Mouse (Mus musculus) midbrain, embryonic 15.5 days (tissue): ENCODE results near the gene Olfr273. TPM values are rescaled to one million over a fixed set of nuclear protein-coding genes. Genes with fewer than 3 reads are reported as not detected.
"Not testable (repeated sequence)": the region's sequence is repeated elsewhere in the genome, so short reads cannot be mapped to it uniquely, and the experiment has no call there.

Experiments used
- ATAC-seq: fragments of 200-750 bp; cut with Nextera tagmentation; replicated peaks from 2 replicates; pipeline ENCODE4 v1.8.0; 2017; ENCODE audit warnings: moderate TSS enrichment
- H3K27ac ChIP-seq: fragments of 300-500 bp; sonication (generic); 2 replicates; pipeline ENCODE4 v1.5.1; 2015; ENCODE audit warnings: mild to moderate bottlenecking, inconsistent platforms
- H3K27me3 ChIP-seq: fragments of 300-500 bp; sonication (generic); replicated peaks from 2 replicates; pipeline ENCODE4 v1.6.1; 2015; ENCODE audit warnings: inconsistent platforms
- H3K36me3 ChIP-seq: fragments of 300-500 bp; sonication (generic); replicated peaks from 2 replicates; pipeline ENCODE4 v1.6.1; 2015; ENCODE audit warnings: inconsistent platforms
- H3K4me1 ChIP-seq: fragments of 300-500 bp; sonication (generic); 2 replicates; pipeline ENCODE4 v1.6.1; 2015; ENCODE audit warnings: inconsistent platforms
- H3K4me2 ChIP-seq: fragments of 300-500 bp; sonication (generic); 2 replicates; pipeline ENCODE4 v1.6.1; 2015; ENCODE audit warnings: inconsistent platforms, mild to moderate bottlenecking, moderate library complexity
- H3K4me3 ChIP-seq: fragments of 300-500 bp; sonication (generic); 2 replicates; pipeline ENCODE4 v1.5.1; 2015; ENCODE audit warnings: mild to moderate bottlenecking, inconsistent platforms
- H3K9ac ChIP-seq: fragments of 300-500 bp; sonication (generic); 2 replicates; pipeline ENCODE4 v1.6.1; 2015; ENCODE audit warnings: mild to moderate bottlenecking, inconsistent platforms
- H3K9me3 ChIP-seq: fragments of 300-500 bp; sonication (generic); 2 replicates; pipeline ENCODE4 v1.6.1; 2016; ENCODE audit warnings: inconsistent platforms
- WGBS: fragments of 180-500 bp; shearing (Covaris S2); methylation state at CpG from one replicate; pipeline ENCODE4 v1.1.7; 2015; ENCODE audit warnings: mixed read lengths; 5-methylcytosine and 5-hydroxymethylcytosine counted together
- polyA plus RNA-seq: library from polyadenylated mRNA; unstranded; fragments of >200 nt; fragmentation: Nextera tagmentation; extraction: Ambion mirVana; gene quantifications from 2 replicates; pipeline ENCODE4 v1.2.1, GENCODE M21; 2015

Gene Olfr273
- polyA plus RNA-seq: not detected in 2 replicates

DNA sequence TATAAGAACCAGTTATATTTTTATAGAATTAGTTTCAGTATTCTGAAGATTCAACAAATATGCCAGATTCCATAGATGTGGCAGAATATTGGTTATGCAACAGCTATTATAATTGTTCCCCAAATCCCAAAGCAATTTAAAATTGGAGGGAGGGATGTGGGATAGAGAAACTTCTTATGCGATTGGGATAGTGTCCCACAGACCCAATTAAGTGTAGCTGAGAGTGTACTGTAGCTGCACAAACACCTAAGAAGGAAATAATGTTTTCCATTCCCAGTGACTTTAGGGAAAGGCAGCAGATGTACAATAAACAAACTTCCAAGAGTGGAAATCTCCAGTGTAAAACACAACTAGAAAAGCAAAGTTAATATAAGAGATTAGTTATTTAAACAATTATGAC is at the start of gene Olfr273:
Olfr273 (minus strand) TSS at position 101 of the 400 bp plus-strand sequence.
- no peaks in the 10 kb centered on the region for H3K36me3 ChIP-seq
- no peak within 1 kb of the TSS for H3K9ac ChIP-seq
- H3K27me3 ChIP-seq: no peaks in the 10 kb centered on the region
- 56% methylated on average over 1 of the region's 1 CpGs for WGBS
- H3K4me2 ChIP-seq: no peak within 1 kb of the TSS
- H3K4me3 ChIP-seq: no peak within 1 kb of the TSS
- H3K9me3 ChIP-seq: no peaks in the 10 kb centered on the region
- no peak within 1 kb of the TSS for H3K27ac ChIP-seq
- no peak for ATAC-seq
- H3K4me1 ChIP-seq: no peaks in the 10 kb centered on the region

DNA sequence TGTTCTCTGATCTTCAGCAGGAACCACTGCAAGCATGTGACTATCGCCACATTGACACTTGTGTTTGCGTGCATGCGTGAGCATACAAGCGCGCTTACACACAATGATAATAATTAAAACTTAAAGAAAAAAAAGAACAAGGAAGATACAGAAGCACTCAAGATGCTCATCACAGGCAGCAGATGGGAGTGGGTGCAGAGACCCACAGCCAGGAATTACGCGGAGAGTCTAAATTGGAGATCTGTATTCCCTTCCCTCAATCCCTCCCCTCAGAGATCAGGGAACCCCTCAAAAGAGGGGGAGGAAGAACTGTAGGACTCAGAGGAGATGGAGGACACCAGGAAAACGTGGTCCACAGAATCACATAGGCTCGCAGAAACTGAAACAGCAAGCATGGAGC is 5.1 kb upstream of the Olfr273 start:
- Histone ChIP-seq H3K27me3 (no peaks in the 10 kb centered on the region), H3K9ac (no peak overlapping the region), H3K36me3 (no peaks in the 10 kb centered on the region), H3K4me3 (no peak overlapping the region), H3K4me1 (no peaks in the 10 kb centered on the region), H3K9me3 (no peaks in the 10 kb centered on the region), H3K27ac (no peak overlapping the region), H3K4me2 (no peak overlapping the region)
- ATAC-seq: no peak
- 90% methylated on average over 9 of the region's 9 CpGs for WGBS

DNA sequence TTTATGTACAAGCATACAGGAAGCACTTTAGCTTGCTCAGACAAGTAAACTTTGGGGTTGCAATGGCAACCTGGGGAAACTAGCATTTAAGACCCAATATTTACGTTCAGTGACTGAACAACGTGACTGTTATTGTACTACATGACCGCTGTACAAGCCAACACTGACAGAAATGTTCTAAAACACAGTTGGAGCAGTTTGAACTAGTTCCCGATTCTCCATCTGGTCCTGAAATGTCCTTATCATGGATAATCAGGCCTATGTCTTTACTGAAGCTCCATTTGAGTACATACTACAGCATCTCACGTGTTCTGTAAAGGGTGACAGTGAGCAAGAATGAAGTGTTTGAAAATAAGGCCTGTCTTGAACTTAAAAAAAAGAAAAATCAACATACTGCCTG is 9.4 kb downstream of the Olfr273 start:
- Histone ChIP-seq H3K4me1 (no peaks in the 10 kb centered on the region), H3K4me2 (no peak overlapping the region), H3K36me3 (no peaks in the 10 kb centered on the region), H3K27ac (no peak overlapping the region), H3K9ac (no peak overlapping the region), H3K9me3 (no peaks in the 10 kb centered on the region), H3K4me3 (no peak overlapping the region), H3K27me3 (no peaks in the 10 kb centered on the region)
- WGBS: 91% methylated on average over 5 of the region's 5 CpGs
- ATAC-seq: no peak

DNA sequence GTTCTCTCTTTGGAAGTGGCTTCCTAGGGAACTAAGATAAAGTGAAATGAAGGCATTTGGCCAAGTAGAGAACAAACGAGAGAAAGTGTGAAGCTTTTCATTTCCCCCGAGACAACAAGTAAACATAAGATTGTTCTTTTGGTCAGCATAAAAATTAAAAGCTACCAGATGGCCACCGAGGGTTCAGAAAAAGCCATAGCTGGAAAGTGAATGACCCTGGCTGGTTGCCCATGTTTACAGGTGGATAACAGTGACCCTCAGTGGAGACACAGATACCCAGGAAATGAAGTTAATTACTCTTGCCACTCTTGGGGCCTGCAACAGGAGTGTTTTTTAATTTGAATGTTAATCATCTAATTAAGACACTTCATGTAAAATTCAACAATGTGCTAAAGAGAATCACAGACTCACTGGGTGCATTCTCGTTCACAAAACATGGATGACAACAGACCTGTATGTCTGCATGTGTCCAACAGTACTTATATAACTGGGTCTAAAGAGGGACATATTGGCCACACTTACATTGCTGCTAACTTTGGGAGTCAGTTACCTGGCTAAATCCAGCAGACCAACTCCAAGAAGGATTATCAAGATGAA is 9.9 kb downstream of the Olfr273 start:
- no peak overlapping the region for H3K4me2 ChIP-seq
- H3K9ac ChIP-seq: no peak overlapping the region
- H3K9me3 ChIP-seq: no peaks in the 10 kb centered on the region
- 52% methylated on average over 4 of the region's 4 CpGs for WGBS
- H3K27me3 ChIP-seq: no peaks in the 10 kb centered on the region
- no peaks in the 10 kb centered on the region for H3K4me1 ChIP-seq
- H3K36me3 ChIP-seq: no peaks in the 10 kb centered on the region
- H3K4me3 ChIP-seq: no peak overlapping the region
- H3K27ac ChIP-seq: no peak overlapping the region
- 0 out of 2 replicates have a peak, but pooled peaks have one; percentile 50 for ATAC-seq

DNA sequence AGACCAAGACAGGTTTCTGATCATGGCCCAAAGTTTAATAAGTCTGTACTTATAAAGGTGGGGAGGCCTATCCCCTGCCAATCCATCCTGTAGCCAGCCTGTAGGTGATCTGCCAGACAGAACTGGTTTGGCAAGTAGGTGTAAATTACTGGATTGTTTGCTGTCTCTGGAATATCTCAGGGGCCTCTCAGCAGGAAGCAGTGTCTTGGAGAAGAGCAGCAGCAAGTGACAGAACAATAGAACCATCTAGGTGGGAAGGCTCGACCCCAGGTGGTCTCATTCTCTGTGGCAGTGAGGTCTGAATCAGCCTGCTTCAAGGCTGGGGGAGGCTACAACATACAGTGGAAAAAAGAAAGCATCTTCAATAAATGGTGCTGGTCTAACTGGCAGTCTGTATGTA is 13.6 kb downstream of the Olfr273 start:
- H3K9ac ChIP-seq: not testable (repeated sequence)
- 38% methylated on average over 1 of the region's 1 CpGs for WGBS

DNA sequence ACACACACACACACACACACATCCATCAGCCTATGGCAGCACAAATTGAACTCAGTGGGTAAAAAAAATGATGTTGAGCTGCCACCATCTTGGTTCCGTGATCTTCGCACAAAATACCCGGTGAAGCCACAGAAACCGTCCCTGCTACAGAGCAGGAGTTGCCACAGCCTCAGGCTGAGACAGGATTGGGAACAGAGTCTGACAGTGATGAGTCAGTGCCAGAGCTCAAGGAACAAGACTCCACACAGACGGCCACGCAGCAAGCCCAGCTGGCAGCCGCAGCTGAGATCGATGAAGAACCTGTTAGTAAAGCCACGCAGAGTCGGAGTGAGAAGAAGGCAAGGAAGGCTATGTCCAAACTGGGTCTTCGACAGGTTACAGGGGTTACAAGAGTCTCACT is 37.7 kb downstream of the Olfr273 start:
- H3K9me3 ChIP-seq: no peaks in the 10 kb centered on the region
- no peaks in the 10 kb centered on the region for H3K4me1 ChIP-seq
- no peaks in the 10 kb centered on the region for H3K27me3 ChIP-seq
- H3K27ac ChIP-seq: no peak overlapping the region
- no peak for ATAC-seq
- H3K4me3 ChIP-seq: no peak overlapping the region
- no peak overlapping the region for H3K9ac ChIP-seq
- 96% methylated on average over 11 of the region's 11 CpGs for WGBS
- H3K4me2 ChIP-seq: no peak overlapping the region
- no peaks in the 10 kb centered on the region for H3K36me3 ChIP-seq

More for the DNA sequence above, 13.6 kb downstream of the Olfr273 start:
- not testable (repeated sequence) for ATAC-seq, H3K4me3 ChIP-seq, H3K9me3 ChIP-seq, H3K27ac ChIP-seq, H3K36me3 ChIP-seq, H3K4me1 ChIP-seq, H3K27me3 ChIP-seq, H3K4me2 ChIP-seq

DNA sequence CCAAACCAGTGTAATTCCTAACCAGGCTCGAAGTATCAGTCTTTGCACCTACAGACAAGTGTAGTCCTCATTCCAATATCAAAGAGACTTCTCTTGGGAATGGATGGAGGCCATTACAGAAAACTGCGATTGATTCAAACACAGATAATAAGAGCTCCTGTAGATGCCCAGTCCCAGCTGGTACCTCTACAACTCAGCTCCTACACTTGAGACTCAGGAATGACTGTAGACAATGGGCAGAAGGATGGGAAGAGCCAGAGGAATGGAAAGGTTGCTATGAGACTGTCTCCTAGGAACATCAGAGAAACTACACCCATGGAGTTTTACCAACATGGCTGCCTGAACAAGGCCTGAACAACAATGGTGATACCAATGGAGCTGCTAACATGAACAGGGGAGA is 44.7 kb downstream of the Olfr273 start, which contains the start of gene Olfr275:
Olfr275 (plus strand) TSS at position 301 of the 400 bp plus-strand sequence.
- 85% methylated on average over 2 of the region's 2 CpGs for WGBS

DNA sequence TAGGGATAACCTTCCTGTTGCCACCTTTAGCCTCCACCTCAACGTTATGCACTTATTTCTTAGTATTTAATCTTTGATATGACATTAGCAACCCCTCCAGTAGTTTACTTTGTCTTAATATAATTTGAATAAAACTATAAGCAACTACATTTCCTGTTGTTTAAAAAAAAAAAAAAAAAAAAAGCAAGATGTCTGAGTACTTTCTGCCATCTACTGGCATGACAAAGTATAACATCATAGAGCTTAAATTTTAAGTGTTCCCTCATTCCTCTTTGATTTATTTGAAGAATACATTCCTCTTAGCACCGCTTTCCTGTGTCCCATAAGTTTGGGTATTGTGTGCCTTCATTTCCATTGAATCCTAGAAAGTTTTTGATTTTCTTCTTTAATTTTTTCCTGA is 47.2 kb downstream of the Olfr273 start:
- no peak overlapping the region for H3K4me2 ChIP-seq
- no peaks in the 10 kb centered on the region for H3K9me3 ChIP-seq
- H3K27ac ChIP-seq: no peak overlapping the region
- H3K4me3 ChIP-seq: no peak overlapping the region
- no peaks in the 10 kb centered on the region for H3K4me1 ChIP-seq
- no peaks in the 10 kb centered on the region for H3K27me3 ChIP-seq
- no peak overlapping the region for H3K9ac ChIP-seq
- WGBS: 45% methylated on average over 2 of the region's 2 CpGs
- ATAC-seq: no peak
- H3K36me3 ChIP-seq: no peaks in the 10 kb centered on the region

More for the DNA sequence above, 44.7 kb downstream of the Olfr273 start, which contains the start of gene Olfr275:
- Histone ChIP-seq H3K27me3 (no peaks in the 10 kb centered on the region), H3K27ac (no peak within 1 kb of the TSS), H3K4me2 (no peak within 1 kb of the TSS), H3K9me3 (no peaks in the 10 kb centered on the region), H3K36me3 (no peaks in the 10 kb centered on the region), H3K4me1 (no peaks in the 10 kb centered on the region), H3K9ac (no peak within 1 kb of the TSS), H3K4me3 (no peak within 1 kb of the TSS)
- ATAC-seq: no peak

Other genes starting within 250 kb of the Olfr273 start
- not detected in 2 replicates for gene Olfr275, start 44.6 kb downstream of the Olfr273 start, polyA plus RNA-seq
- gene Olfr272, start 59.9 kb upstream of the Olfr273 start, polyA plus RNA-seq: not detected in 2 replicates
- gene Olfr270, start 105.3 kb upstream of the Olfr273 start, polyA plus RNA-seq: not detected in 2 replicates
- not detected in 2 replicates for gene Nipsnap3a, start 130.0 kb upstream of the Olfr273 start, polyA plus RNA-seq
- 160 and 169 TPM in 2 replicates for gene Nipsnap3b, start 152.6 kb upstream of the Olfr273 start, polyA plus RNA-seq